Mouse (Mus musculus) hindbrain, embryonic 10.5 days (tissue): ENCODE results near the gene Nrf1. TPM values are rescaled to one million over a fixed set of nuclear protein-coding genes. Genes with fewer than 3 reads are reported as not detected.

Source experiments
- DNase-seq: peaks from one replicate; pipeline ENCODE4 v3.0.0-alpha.2; 2017; ENCODE audit warnings: low spot score
- H3K27ac ChIP-seq: fragments of 300-500 bp; sonication (generic); 2 replicates; pipeline ENCODE4 v1.5.1; 2016; ENCODE audit warnings: mild to moderate bottlenecking, moderate library complexity
- H3K27me3 ChIP-seq: fragments of 300-500 bp; sonication (generic); 2 replicates; pipeline ENCODE4 v1.6.1; 2016; ENCODE audit warnings: mild to moderate bottlenecking; ENCODE audit not compliant: poor library complexity, insufficient read depth, severe bottlenecking
- H3K36me3 ChIP-seq: fragments of 300-500 bp; sonication (generic); 2 replicates; pipeline ENCODE4 v1.6.1; 2016; ENCODE audit warnings: mild to moderate bottlenecking, moderate library complexity
- H3K4me1 ChIP-seq: fragments of 300-500 bp; sonication (generic); replicated peaks from 2 replicates; pipeline ENCODE4 v1.6.1; 2016; ENCODE audit warnings: mild to moderate bottlenecking
- H3K4me3 ChIP-seq: fragments of 300-500 bp; sonication (generic); 2 replicates; pipeline ENCODE4 v1.5.1; 2016; ENCODE audit warnings: mild to moderate bottlenecking, moderate library complexity
- H3K9me3 ChIP-seq: fragments of 300-500 bp; sonication (generic); 2 replicates; pipeline ENCODE4 v1.6.1; 2016; ENCODE audit warnings: mild to moderate bottlenecking, moderate library complexity
- WGBS: fragments of 180-500 bp; shearing (Covaris S2); methylation state at CpG from one replicate; pipeline ENCODE4 v1.1.7; 2016; 5-methylcytosine and 5-hydroxymethylcytosine counted together
- polyA plus RNA-seq: library from polyadenylated mRNA; unstranded; fragments of >200 nt; fragmentation: Nextera tagmentation; extraction: Ambion mirVana; gene quantifications from 2 replicates; pipeline ENCODE4 v1.2.1, GENCODE M21; 2016

Gene Nrf1
- polyA plus RNA-seq = 80.6 and 86.4 TPM in 2 replicates

DNA sequence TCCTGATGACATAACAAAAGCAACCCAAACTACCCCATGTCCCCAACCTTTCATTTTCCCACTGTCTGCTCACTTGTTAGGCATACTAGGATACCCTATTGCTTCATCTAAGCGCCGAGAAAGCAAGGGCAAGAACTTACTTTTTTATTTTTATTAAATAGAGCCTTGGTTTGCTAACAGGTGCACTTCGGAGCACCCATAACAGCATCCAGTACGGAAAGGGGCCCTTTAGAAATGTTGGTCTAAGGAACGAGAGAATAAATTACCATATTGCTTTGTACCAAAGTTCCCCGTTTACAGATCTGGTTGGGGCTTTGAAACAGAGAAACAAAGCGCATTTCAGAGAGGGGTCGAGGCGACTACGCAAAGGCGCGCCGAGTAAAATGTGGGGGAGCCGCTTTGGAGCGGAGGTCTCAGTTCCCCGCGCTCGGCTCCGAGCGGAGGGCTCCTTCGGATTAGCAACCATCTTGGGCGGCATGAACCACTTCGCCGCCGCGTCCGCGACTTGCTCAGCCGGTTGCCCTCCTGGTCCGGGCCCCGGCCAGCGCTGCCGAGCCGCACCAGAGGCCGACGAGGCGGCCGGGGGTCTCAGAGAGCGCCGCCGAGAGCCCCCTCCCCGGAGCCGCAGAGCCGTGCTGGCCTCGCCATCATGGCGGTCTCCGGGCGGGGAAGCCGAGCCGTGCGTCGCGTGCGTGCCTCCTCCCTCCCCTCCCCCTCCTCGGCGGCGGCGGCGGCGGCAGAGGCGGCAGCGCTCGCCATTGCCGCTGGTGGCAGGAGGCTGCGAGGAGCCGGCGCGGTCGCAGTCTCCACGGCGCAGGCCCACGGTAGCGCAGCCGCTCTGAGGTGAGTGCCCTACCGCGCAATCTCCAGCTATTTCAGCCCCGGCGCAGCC, at the start of gene Nrf1:
Gene Nrf1, plus strand, starts transcription at position 718 of the 892 bp plus-strand sequence.
- Histone ChIP-seq H3K36me3 (peaks cover 12% of the 10 kb centered on the region; the same call in 1 of the 2 replicates), H3K27me3 (no peaks in the 10 kb centered on the region), H3K9me3 (no peaks in the 10 kb centered on the region), H3K4me3 (peak within 1 kb of the TSS; percentile 99), H3K27ac (peak within 1 kb of the TSS; percentile 100), H3K4me1 (peaks cover 29% of the 10 kb centered on the region)
- peak; percentile 92 for DNase-seq
- WGBS = under 1% methylated on average over 78 of the region's 78 CpGs

GRCm38 (mm10) chr6:29998140-29998539, 49.6 kb upstream of the Nrf1 start:
- Histone ChIP-seq H3K27ac (no peak overlapping the region), H3K9me3 (no peaks in the 10 kb centered on the region), H3K27me3 (no peaks in the 10 kb centered on the region), H3K36me3 (no peaks in the 10 kb centered on the region), H3K4me1 (peaks cover 10% of the 10 kb centered on the region; the same call in 1 of the 2 replicates), H3K4me3 (no peak overlapping the region)
- no peak for DNase-seq
- WGBS = 78% methylated on average over 9 of the region's 9 CpGs

- no peaks in the 10 kb centered on the region for H3K9me3 ChIP-seq
Observed at GRCm38 (mm10) chr6:29998771-29999170, 49.0 kb upstream of the Nrf1 start.

GRCm38 (mm10) chr6:30002628-30003027, 45.2 kb upstream of the Nrf1 start:
- Histone ChIP-seq H3K27me3 (no peaks in the 10 kb centered on the region), H3K9me3 (no peaks in the 10 kb centered on the region), H3K4me3 (no peak overlapping the region), H3K4me1 (peaks cover 10% of the 10 kb centered on the region; the same call in 1 of the 2 replicates), H3K36me3 (no peaks in the 10 kb centered on the region), H3K27ac (no peak overlapping the region)
- no peak for DNase-seq
- WGBS = 72% methylated on average over 9 of the region's 9 CpGs

More at GRCm38 (mm10) chr6:29998771-29999170, 49.0 kb upstream of the Nrf1 start:
- WGBS = 61% methylated on average over 4 of the region's 4 CpGs
- H3K27ac ChIP-seq = no peak overlapping the region; the same call in 1 of the 2 replicates
- no peaks in the 10 kb centered on the region for H3K36me3 ChIP-seq
- H3K27me3 ChIP-seq = no peaks in the 10 kb centered on the region
- peaks cover 10% of the 10 kb centered on the region; the same call in 1 of the 2 replicates for H3K4me1 ChIP-seq
- H3K4me3 ChIP-seq = no peak overlapping the region
- DNase-seq = no peak

DNA sequence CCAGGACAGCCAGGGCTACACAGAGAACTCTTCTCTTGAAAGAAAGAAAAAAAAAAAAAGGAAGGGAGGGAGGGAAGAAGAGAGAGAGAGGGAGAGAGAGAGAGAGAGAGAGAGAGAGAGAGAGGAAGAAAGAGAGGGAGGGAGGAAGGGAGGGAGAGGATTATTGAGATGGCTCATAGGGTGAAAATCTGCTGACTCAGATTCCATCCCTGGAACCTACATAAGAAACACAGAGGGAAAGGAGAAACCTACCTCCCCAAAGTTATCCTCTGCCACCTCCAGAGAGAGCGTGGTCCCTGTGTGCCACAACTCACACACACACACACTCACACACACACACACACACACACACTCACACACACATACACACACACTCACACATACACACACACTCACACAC, 41.9 kb upstream of the Nrf1 start:
- Histone ChIP-seq H3K27me3 (no peaks in the 10 kb centered on the region), H3K36me3 (no peaks in the 10 kb centered on the region), H3K27ac (no peak overlapping the region), H3K9me3 (no peaks in the 10 kb centered on the region), H3K4me3 (no peak overlapping the region), H3K4me1 (no peaks in the 10 kb centered on the region)
- no peak for DNase-seq
- 92% methylated on average over 1 of the region's 1 CpGs for WGBS

GRCm38 (mm10) chr6:30009204-30009603, 38.6 kb upstream of the Nrf1 start:
- no peaks in the 10 kb centered on the region for H3K27me3 ChIP-seq
- H3K4me1 ChIP-seq = no peaks in the 10 kb centered on the region
- H3K36me3 ChIP-seq = no peaks in the 10 kb centered on the region
- 83% methylated on average over 7 of the region's 7 CpGs for WGBS
- DNase-seq = no peak
- H3K9me3 ChIP-seq = no peaks in the 10 kb centered on the region
- no peak overlapping the region for H3K27ac ChIP-seq
- no peak overlapping the region for H3K4me3 ChIP-seq

DNA sequence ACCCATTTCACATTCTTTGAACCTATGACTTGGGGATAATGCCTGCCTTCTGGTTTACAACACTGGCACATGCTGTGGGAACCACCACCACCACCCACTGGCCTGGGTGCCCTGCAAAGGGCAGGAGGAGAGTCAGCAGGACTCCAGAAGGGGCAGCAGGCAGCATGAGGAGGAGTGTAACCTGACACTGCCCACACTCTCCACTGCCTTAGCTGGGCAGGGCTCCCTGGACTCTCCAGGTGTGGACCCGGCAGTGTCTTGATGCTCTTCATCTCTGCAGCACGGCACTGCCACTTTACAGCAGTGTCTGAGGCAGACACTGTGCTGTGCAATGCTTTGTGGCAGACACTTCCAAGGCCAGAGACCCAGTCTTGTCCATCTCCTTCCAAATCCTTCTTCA, 34.3 kb upstream of the Nrf1 start:
- Histone ChIP-seq H3K4me1 (no peaks in the 10 kb centered on the region), H3K9me3 (no peaks in the 10 kb centered on the region), H3K27ac (no peak overlapping the region), H3K4me3 (no peak overlapping the region), H3K27me3 (no peaks in the 10 kb centered on the region), H3K36me3 (no peaks in the 10 kb centered on the region)
- 57% methylated on average over 2 of the region's 2 CpGs for WGBS
- DNase-seq = no peak

- no peak overlapping the region for H3K27ac ChIP-seq
- no peaks in the 10 kb centered on the region for H3K27me3 ChIP-seq
- H3K36me3 ChIP-seq = no peaks in the 10 kb centered on the region
- no peaks in the 10 kb centered on the region for H3K4me1 ChIP-seq
- no peak for DNase-seq
- H3K9me3 ChIP-seq = no peaks in the 10 kb centered on the region
- 88% methylated on average over 5 of the region's 5 CpGs for WGBS
- no peak overlapping the region for H3K4me3 ChIP-seq
Observed at GRCm38 (mm10) chr6:30014187-30014864, 33.5 kb upstream of the Nrf1 start.

- H3K27me3 ChIP-seq = no peaks in the 10 kb centered on the region
- DNase-seq = no peak
- H3K9me3 ChIP-seq = no peaks in the 10 kb centered on the region
- no peak overlapping the region for H3K4me3 ChIP-seq
- no peak overlapping the region for H3K27ac ChIP-seq
- no peaks in the 10 kb centered on the region for H3K36me3 ChIP-seq
- peaks cover 3% of the 10 kb centered on the region; the same call in 1 of the 2 replicates for H3K4me1 ChIP-seq
- WGBS = 83% methylated on average over 1 of the region's 1 CpGs
Observed at GRCm38 (mm10) chr6:30021241-30021640, 26.5 kb upstream of the Nrf1 start.

- H3K27me3 ChIP-seq = no peaks in the 10 kb centered on the region
- WGBS = 55% methylated on average over 5 of the region's 5 CpGs
- no peaks in the 10 kb centered on the region for H3K36me3 ChIP-seq
- no peaks in the 10 kb centered on the region for H3K9me3 ChIP-seq
- H3K27ac ChIP-seq = no peak overlapping the region
- no peak overlapping the region for H3K4me3 ChIP-seq
- peaks cover 3% of the 10 kb centered on the region; the same call in 1 of the 2 replicates for H3K4me1 ChIP-seq
- peak; percentile 7 for DNase-seq
Observed at GRCm38 (mm10) chr6:30021656-30022055, 26.1 kb upstream of the Nrf1 start.

GRCm38 (mm10) chr6:30026799-30027198, 21.0 kb upstream of the Nrf1 start:
- Histone ChIP-seq H3K9me3 (no peaks in the 10 kb centered on the region), H3K27ac (0 out of 2 replicates have a peak overlapping the region, but pooled peaks have one; percentile 3), H3K36me3 (no peaks in the 10 kb centered on the region), H3K4me3 (no peak overlapping the region), H3K27me3 (no peaks in the 10 kb centered on the region), H3K4me1 (no peaks in the 10 kb centered on the region; the same call in 1 of the 2 replicates)
- WGBS = 55% methylated on average over 10 of the region's 10 CpGs
- DNase-seq = peak; percentile 43

DNA sequence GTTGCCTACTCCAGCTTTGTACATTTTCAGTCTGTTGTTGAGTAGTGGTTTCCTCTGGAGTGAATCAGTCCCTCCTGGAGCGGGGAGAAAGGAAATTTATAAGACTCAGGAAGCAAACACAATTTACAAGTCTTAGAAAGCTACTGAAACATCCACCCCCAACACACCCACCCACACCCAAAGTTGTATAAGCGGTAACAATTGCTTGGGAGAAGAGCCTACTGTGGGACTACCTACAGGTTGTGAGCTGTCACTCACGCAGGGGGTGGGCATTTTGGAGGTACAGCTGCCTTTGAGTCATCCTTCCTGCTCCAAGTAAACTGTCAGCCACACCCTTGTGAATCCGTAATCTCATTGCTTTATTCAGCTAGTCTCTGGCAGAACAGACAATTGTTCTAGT, 19.4 kb upstream of the Nrf1 start:
- Histone ChIP-seq H3K4me1 (no peaks in the 10 kb centered on the region; the same call in 1 of the 2 replicates), H3K36me3 (no peaks in the 10 kb centered on the region), H3K27me3 (no peaks in the 10 kb centered on the region), H3K4me3 (no peak overlapping the region), H3K9me3 (no peaks in the 10 kb centered on the region), H3K27ac (no peak overlapping the region)
- DNase-seq = no peak
- 82% methylated on average over 4 of the region's 4 CpGs for WGBS

- WGBS = 85% methylated on average over 4 of the region's 4 CpGs
- H3K27me3 ChIP-seq = no peaks in the 10 kb centered on the region
- no peak for DNase-seq
Observed at GRCm38 (mm10) chr6:30035112-30035511, 12.7 kb upstream of the Nrf1 start.

More at GRCm38 (mm10) chr6:30035112-30035511, 12.7 kb upstream of the Nrf1 start:
- H3K36me3 ChIP-seq = no peaks in the 10 kb centered on the region
- no peak overlapping the region for H3K4me3 ChIP-seq
- no peaks in the 10 kb centered on the region for H3K4me1 ChIP-seq
- H3K27ac ChIP-seq = no peak overlapping the region
- H3K9me3 ChIP-seq = no peaks in the 10 kb centered on the region
